In the genomic region with DNA sequence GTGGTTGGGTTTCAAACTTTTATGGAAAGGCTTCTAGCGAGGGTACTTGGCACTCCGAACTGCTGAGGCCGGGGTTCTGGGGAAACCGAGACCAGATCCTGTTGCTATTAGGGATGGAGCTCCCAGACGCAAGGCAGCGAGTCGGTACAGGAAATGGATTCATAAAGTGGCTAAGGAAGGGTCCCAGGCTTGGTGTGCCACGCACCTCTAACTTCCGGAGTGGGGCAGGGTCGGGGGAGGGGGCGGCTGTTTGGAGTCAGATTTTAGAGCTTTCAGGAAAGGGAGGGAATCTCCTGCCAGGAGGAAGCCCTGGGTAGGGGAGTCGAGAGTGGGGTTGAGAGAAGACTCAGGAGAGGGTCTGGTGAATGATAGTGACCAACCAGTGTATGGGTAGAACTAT, we compare ENCODE assay signal across 8 mouse cellular contexts. TPM values are rescaled to one million over a fixed set of nuclear protein-coding genes. Genes with fewer than 3 reads are reported as not detected.
A peak's percentile ranks its signal among the peaks of the same experiment; 100 is the strongest.
DNase-seq lines count a peak whose midpoint lies in the region; ATAC-seq and TF ChIP-seq lines count a peak whose summit lies in the region.

No protein-coding gene starts in this region.

- intact Hi-C loops in gastrocnemius, adult 2 months (cut with DNase I): no loop called here
- intact Hi-C loops in gastrocnemius, postnatal 36 days (cut with DNase I): no loop called here
- intact Hi-C loops in left cerebral cortex, postnatal 36 days (cut with DNase I): no loop called here

- peak overlapping the region; percentile 82 for H3K9ac ChIP-seq in hindbrain, embryonic 13.5 days
- H3K9ac ChIP-seq in midbrain, embryonic 15.5 days: peak overlapping the region; percentile 54; the same call in 1 of the 2 replicates

- WGBS in hindbrain, embryonic 13.5 days: 1% methylated on average over 12 of the region's 12 CpGs
- WGBS in midbrain, embryonic 15.5 days: 0% methylated on average over 12 of the region's 12 CpGs

- peak overlapping the region; percentile 81 for H3K4me3 ChIP-seq in gastrocnemius, adult 2 months
- H3K4me3 ChIP-seq in hindbrain, embryonic 13.5 days: peak overlapping the region; percentile 71
- peak overlapping the region; percentile 62 for H3K4me3 ChIP-seq in midbrain, embryonic 15.5 days

- peaks cover 14% of the 10 kb centered on the region for H3K36me3 ChIP-seq in hindbrain, embryonic 13.5 days
- no peaks in the 10 kb centered on the region for H3K36me3 ChIP-seq in midbrain, embryonic 15.5 days (replicated peaks)

- no peak overlapping the region for H3K27ac ChIP-seq in gastrocnemius, adult 2 months
- no peak overlapping the region for H3K27ac ChIP-seq in hindbrain, embryonic 13.5 days
- H3K27ac ChIP-seq in midbrain, embryonic 15.5 days: no peak overlapping the region

- H3K4me2 ChIP-seq in hindbrain, embryonic 13.5 days: peak overlapping the region; percentile 98
- peak overlapping the region; percentile 87 for H3K4me2 ChIP-seq in midbrain, embryonic 15.5 days

- no peak for TF ChIP-seq CTCF in gastrocnemius, adult 2 months (IDR thresholded peaks at IDR 0.05)

- peaks cover 40% of the 10 kb centered on the region for H3K4me1 ChIP-seq in hindbrain, embryonic 13.5 days (replicated peaks)
- H3K4me1 ChIP-seq in midbrain, embryonic 15.5 days: peaks cover 28% of the 10 kb centered on the region

- DNase-seq in gastrocnemius, adult 2 months: no peak
- no peak for DNase-seq in gastrocnemius, postnatal 36 days
- DNase-seq in R1 (ENCODE audit: low read depth, low spot score): peak; percentile 39
- DNase-seq in left cerebral cortex, postnatal 36 days (ENCODE audit: low spot score in 2 of 2): no peak
- no peak for DNase-seq in kidney, adult 18-20 months
- no peak for DNase-seq in layer of hippocampus, postnatal 10 days (ENCODE audit: low spot score in 2 of 2)

- H3K9me3 ChIP-seq in hindbrain, embryonic 13.5 days: no peaks in the 10 kb centered on the region
- no peaks in the 10 kb centered on the region for H3K9me3 ChIP-seq in midbrain, embryonic 15.5 days

- ATAC-seq in hindbrain, embryonic 13.5 days (ENCODE audit: low FRiP score): no peak
- no peak for ATAC-seq in midbrain, embryonic 15.5 days (replicated peaks)

- no peaks in the 10 kb centered on the region for H3K27me3 ChIP-seq in hindbrain, embryonic 13.5 days
- no peaks in the 10 kb centered on the region for H3K27me3 ChIP-seq in midbrain, embryonic 15.5 days (replicated peaks)

RNA-seq across cellular contexts. Expression of gene Plk1, which starts 0.8 kb away (rescaled TPM):
- total RNA-seq in gastrocnemius, adult 2 months (2021): under 1 TPM; 0.18 to 0.28 TPM
- under 1 TPM; 0.44 to 0.54 TPM for total RNA-seq in gastrocnemius, postnatal 36 days (2021)
- polyA plus RNA-seq in hindbrain, embryonic 13.5 days (2015; fragmentation: Nextera tagmentation; extraction: Ambion mirVana): 27.1 and 32.8 TPM in 2 replicates
- polyA plus RNA-seq in midbrain, embryonic 15.5 days (2015; fragmentation: Nextera tagmentation; extraction: Ambion mirVana): 17.2 and 22.9 TPM in 2 replicates
- total RNA-seq in left cerebral cortex, postnatal 36 days (2021): 1 to 10 TPM; 1.4 to 2.5 TPM
- total RNA-seq in layer of hippocampus, postnatal 10 days (2021): 1 to 10 TPM; 4.8 to 5.4 TPM

RNA-seq across cellular contexts. Expression of gene Ern2, which starts 26.0 kb away (rescaled TPM):
- not detected for total RNA-seq in gastrocnemius, adult 2 months (2021)
- not detected for total RNA-seq in gastrocnemius, postnatal 36 days (2021)
- 0.97 and 1.1 TPM in 2 replicates for polyA plus RNA-seq in hindbrain, embryonic 13.5 days (2015; fragmentation: Nextera tagmentation; extraction: Ambion mirVana)
- polyA plus RNA-seq in midbrain, embryonic 15.5 days (2015; fragmentation: Nextera tagmentation; extraction: Ambion mirVana): 1.9 and 2.7 TPM in 2 replicates
- under 1 TPM; 0.25 TPM for total RNA-seq in left cerebral cortex, postnatal 36 days (2021)
- 1 to 10 TPM in 1 of 2 experiments, under 1 TPM in 1; 0.89 to 1.2 TPM for total RNA-seq in layer of hippocampus, postnatal 10 days (2021)

RNA-seq across cellular contexts. Expression of gene Dctn5, which starts 27.2 kb away (rescaled TPM):
- total RNA-seq in gastrocnemius, adult 2 months (2021): 10 to 100 TPM; 16.4 to 21.1 TPM
- total RNA-seq in gastrocnemius, postnatal 36 days (2021): 10 to 100 TPM; 15.1 to 16.6 TPM
- polyA plus RNA-seq in hindbrain, embryonic 13.5 days (2015; fragmentation: Nextera tagmentation; extraction: Ambion mirVana): 162 TPM in 2 replicates
- 166 and 173 TPM in 2 replicates for polyA plus RNA-seq in midbrain, embryonic 15.5 days (2015; fragmentation: Nextera tagmentation; extraction: Ambion mirVana)
- 100 to 1,000 TPM in 1 of 2 experiments, 10 to 100 TPM in 1; 99.2 to 101 TPM for total RNA-seq in left cerebral cortex, postnatal 36 days (2021)
- total RNA-seq in layer of hippocampus, postnatal 10 days (2021): 100 to 1,000 TPM in 1 of 2 experiments, 10 to 100 TPM in 1; 89.0 to 106 TPM

RNA-seq across cellular contexts. Expression of gene Palb2, which starts 27.3 kb away (rescaled TPM):
- under 1 TPM; 0.61 to 0.66 TPM for total RNA-seq in gastrocnemius, adult 2 months (2021)
- under 1 TPM; 0.23 to 0.39 TPM for total RNA-seq in gastrocnemius, postnatal 36 days (2021)
- 5.7 and 8.7 TPM in 2 replicates for polyA plus RNA-seq in hindbrain, embryonic 13.5 days (2015; fragmentation: Nextera tagmentation; extraction: Ambion mirVana)
- 4.9 and 5.0 TPM in 2 replicates for polyA plus RNA-seq in midbrain, embryonic 15.5 days (2015; fragmentation: Nextera tagmentation; extraction: Ambion mirVana)
- 1 to 10 TPM; 1.1 to 1.9 TPM for total RNA-seq in left cerebral cortex, postnatal 36 days (2021)
- 1 to 10 TPM; 2.7 to 3.0 TPM for total RNA-seq in layer of hippocampus, postnatal 10 days (2021)

RNA-seq across cellular contexts. Expression of gene Ndufab1, which starts 58.4 kb away (rescaled TPM):
- total RNA-seq in gastrocnemius, adult 2 months (2021): 100 to 1,000 TPM; 529 to 848 TPM
- total RNA-seq in gastrocnemius, postnatal 36 days (2021): 100 to 1,000 TPM; 638 to 657 TPM
- polyA plus RNA-seq in hindbrain, embryonic 13.5 days (2015; fragmentation: Nextera tagmentation; extraction: Ambion mirVana): 626 and 638 TPM in 2 replicates
- 588 and 603 TPM in 2 replicates for polyA plus RNA-seq in midbrain, embryonic 15.5 days (2015; fragmentation: Nextera tagmentation; extraction: Ambion mirVana)
- total RNA-seq in left cerebral cortex, postnatal 36 days (2021): 100 to 1,000 TPM; 267 to 269 TPM
- 100 to 1,000 TPM; 291 to 298 TPM for total RNA-seq in layer of hippocampus, postnatal 10 days (2021)

Comparison
In these comparisons a context has a peak if more than half of its experiments do, and no peak if none do; other contexts are left out.
1. RNA of gene Dctn5, which starts 27.2 kb away (total RNA-seq): 89.0 to 106 TPM in layer of hippocampus, postnatal 10 days and 99.2 to 101 TPM in left cerebral cortex, postnatal 36 days; 16.4 to 21.1 TPM in gastrocnemius, adult 2 months and 15.1 to 16.6 TPM in gastrocnemius, postnatal 36 days; every median in the first group is over 4 times any median in the second.
2. Peak in every context shown above with its lines, with median percentiles within 50 percentile points of each other: H3K4me3 ChIP-seq.